Mouse (Mus musculus): ENCODE data around the gene Atp6v0d1. TPM values are rescaled to one million over a fixed set of nuclear protein-coding genes. Genes with fewer than 3 reads are reported as not detected.

Atp6v0d1 gene
- total RNA-seq, 1 experiment: 85.5 TPM

DNA sequence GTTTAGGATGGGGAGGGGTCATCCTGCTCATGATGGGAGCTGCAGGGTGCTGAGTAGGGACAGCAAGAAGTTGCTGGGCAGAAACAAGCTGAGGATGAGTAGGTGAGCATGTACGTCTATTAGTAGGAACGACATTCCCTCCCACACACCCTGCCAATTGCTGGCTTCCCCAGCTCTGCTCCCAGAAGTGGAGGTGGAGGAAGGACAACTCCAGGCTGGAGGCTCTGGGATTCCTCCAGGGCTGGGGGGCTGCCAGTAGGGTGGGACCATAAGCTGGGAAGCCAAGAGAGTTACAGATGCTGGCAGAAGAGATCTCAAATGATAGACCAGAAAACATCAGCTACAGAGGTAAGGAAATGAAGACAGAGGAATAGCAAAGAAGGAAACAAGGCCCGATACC is 29.3 kb downstream of the Atp6v0d1 start:
- Histone ChIP-seq H3K4me3 (ENCODE audit: insufficient read depth in 1 of 2, low read depth in 1 of 2, low read length in 2 of 2, poor library complexity in 1 of 2, severe bottlenecking in 1 of 2) (no peak overlapping the region), H3K27ac (ENCODE audit: insufficient read depth, low read depth, low read length, poor library complexity, severe bottlenecking) (no peak overlapping the region), H3K36me3 (ENCODE audit: control insufficient read depth, insufficient read depth, low read length, poor library complexity, severe bottlenecking) (peaks cover 14% of the 10 kb centered on the region), H3K9ac (ENCODE audit: insufficient read depth, low read depth, low read length, poor library complexity, severe bottlenecking) (no peak overlapping the region), H3K9me3 (ENCODE audit: control insufficient read depth, insufficient read depth, low read depth, low read length) (no peaks in the 10 kb centered on the region), H3K4me1 (ENCODE audit: control insufficient read depth in 2 of 2, insufficient read depth in 2 of 2, low read length in 2 of 2, poor library complexity in 1 of 2) (no peaks in the 10 kb centered on the region)
- in situ Hi-C loops (cut with MboI; ENCODE audit: low sequenced_read_pairs in 2 of 2, unreplicated experiment in 2 of 2): no loop called here
- DNase-seq (ENCODE audit: low read depth, low spot score): no peak
- TF ChIP-seq ZC3H11A (IDR thresholded peaks at IDR 0.05; ENCODE audit: borderline replicate concordance, low read depth, low read length) (no peak), MAFK (IDR thresholded peaks at IDR 0.05; ENCODE audit: insufficient read depth, low read depth, low read length) (no peak), ZNF384 (IDR thresholded peaks at IDR 0.05; ENCODE audit: low read depth, low read length) (no peak), HCFC1 (IDR thresholded peaks at IDR 0.05; ENCODE audit: borderline replicate concordance, insufficient read depth, low read length) (no peak), CHD2 (IDR thresholded peaks at IDR 0.05; ENCODE audit: low read depth, low read length) (no peak)

- in situ Hi-C loops (cut with MboI; ENCODE audit: low sequenced_read_pairs in 2 of 2, unreplicated experiment in 2 of 2): no loop called here
- no peak for TF ChIP-seq ZNF384 (IDR thresholded peaks at IDR 0.05; ENCODE audit: low read depth, low read length)
- no peak for TF ChIP-seq HCFC1 (IDR thresholded peaks at IDR 0.05; ENCODE audit: borderline replicate concordance, insufficient read depth, low read length)
- TF ChIP-seq MAFK (IDR thresholded peaks at IDR 0.05; ENCODE audit: insufficient read depth, low read depth, low read length): no peak
- no peak for TF ChIP-seq CHD2 (IDR thresholded peaks at IDR 0.05; ENCODE audit: low read depth, low read length)
- TF ChIP-seq ZC3H11A (IDR thresholded peaks at IDR 0.05; ENCODE audit: borderline replicate concordance, low read depth, low read length): no peak
- peaks cover 10% of the 10 kb centered on the region for H3K36me3 ChIP-seq (ENCODE audit: control insufficient read depth, insufficient read depth, low read length, poor library complexity, severe bottlenecking)
- H3K4me3 ChIP-seq (ENCODE audit: insufficient read depth in 1 of 2, low read depth in 1 of 2, low read length in 2 of 2, poor library complexity in 1 of 2, severe bottlenecking in 1 of 2): no peak overlapping the region
- no peaks in the 10 kb centered on the region for H3K4me1 ChIP-seq (ENCODE audit: control insufficient read depth in 2 of 2, insufficient read depth in 2 of 2, low read length in 2 of 2, poor library complexity in 1 of 2)
- H3K27ac ChIP-seq (ENCODE audit: insufficient read depth, low read depth, low read length, poor library complexity, severe bottlenecking): no peak overlapping the region
- no peaks in the 10 kb centered on the region for H3K9me3 ChIP-seq (ENCODE audit: control insufficient read depth, insufficient read depth, low read depth, low read length)
- no peak overlapping the region for H3K9ac ChIP-seq (ENCODE audit: insufficient read depth, low read depth, low read length, poor library complexity, severe bottlenecking)
- peak; percentile 51 for DNase-seq (ENCODE audit: low read depth, low spot score)
These were observed 31.9 kb downstream of the Atp6v0d1 start for GRCm38 (mm10) chr8:105533892-105534329.

GRCm38 (mm10) chr8:105533439-105533838 is 32.4 kb downstream of the Atp6v0d1 start:
- DNase-seq (ENCODE audit: low read depth, low spot score): no peak
- Histone ChIP-seq H3K27ac (ENCODE audit: insufficient read depth, low read depth, low read length, poor library complexity, severe bottlenecking) (no peak overlapping the region), H3K4me3 (ENCODE audit: insufficient read depth in 1 of 2, low read depth in 1 of 2, low read length in 2 of 2, poor library complexity in 1 of 2, severe bottlenecking in 1 of 2) (no peak overlapping the region), H3K9me3 (ENCODE audit: control insufficient read depth, insufficient read depth, low read depth, low read length) (no peaks in the 10 kb centered on the region), H3K9ac (ENCODE audit: insufficient read depth, low read depth, low read length, poor library complexity, severe bottlenecking) (no peak overlapping the region), H3K36me3 (ENCODE audit: control insufficient read depth, insufficient read depth, low read length, poor library complexity, severe bottlenecking) (peaks cover 10% of the 10 kb centered on the region), H3K4me1 (ENCODE audit: control insufficient read depth in 2 of 2, insufficient read depth in 2 of 2, low read length in 2 of 2, poor library complexity in 1 of 2) (no peaks in the 10 kb centered on the region)
- in situ Hi-C loops (cut with MboI; ENCODE audit: low sequenced_read_pairs in 2 of 2, unreplicated experiment in 2 of 2): no loop called here
- no peak for TF ChIP-seq ZNF384 (IDR thresholded peaks at IDR 0.05; ENCODE audit: low read depth, low read length)
- no peak for TF ChIP-seq HCFC1 (IDR thresholded peaks at IDR 0.05; ENCODE audit: borderline replicate concordance, insufficient read depth, low read length)
- no peak for TF ChIP-seq CHD2 (IDR thresholded peaks at IDR 0.05; ENCODE audit: low read depth, low read length)
- TF ChIP-seq MAFK (IDR thresholded peaks at IDR 0.05; ENCODE audit: insufficient read depth, low read depth, low read length): no peak
- no peak for TF ChIP-seq ZC3H11A (IDR thresholded peaks at IDR 0.05; ENCODE audit: borderline replicate concordance, low read depth, low read length)

GRCm38 (mm10) chr8:105531774-105532173 is 34.1 kb downstream of the Atp6v0d1 start:
- TF ChIP-seq HCFC1 (IDR thresholded peaks at IDR 0.05; ENCODE audit: borderline replicate concordance, insufficient read depth, low read length): no peak
- TF ChIP-seq ZC3H11A (IDR thresholded peaks at IDR 0.05; ENCODE audit: borderline replicate concordance, low read depth, low read length): no peak
- TF ChIP-seq CHD2 (IDR thresholded peaks at IDR 0.05; ENCODE audit: low read depth, low read length): no peak
- in situ Hi-C loops (cut with MboI; ENCODE audit: low sequenced_read_pairs in 2 of 2, unreplicated experiment in 2 of 2): no loop called here
- no peak overlapping the region for H3K4me3 ChIP-seq (ENCODE audit: insufficient read depth in 1 of 2, low read depth in 1 of 2, low read length in 2 of 2, poor library complexity in 1 of 2, severe bottlenecking in 1 of 2)
- H3K27ac ChIP-seq (ENCODE audit: insufficient read depth, low read depth, low read length, poor library complexity, severe bottlenecking): no peak overlapping the region
- no peak overlapping the region for H3K9ac ChIP-seq (ENCODE audit: insufficient read depth, low read depth, low read length, poor library complexity, severe bottlenecking)
- H3K36me3 ChIP-seq (ENCODE audit: control insufficient read depth, insufficient read depth, low read length, poor library complexity, severe bottlenecking): peaks cover 4% of the 10 kb centered on the region; the same call in 1 of the 2 replicates
- peak; percentile 47 for DNase-seq (ENCODE audit: low read depth, low spot score)
- no peaks in the 10 kb centered on the region for H3K9me3 ChIP-seq (ENCODE audit: control insufficient read depth, insufficient read depth, low read depth, low read length)
- H3K4me1 ChIP-seq (ENCODE audit: control insufficient read depth in 2 of 2, insufficient read depth in 2 of 2, low read length in 2 of 2, poor library complexity in 1 of 2): peaks cover 0 to 5% of the 10 kb centered on the region in 2 experiments; a peak in 1 of 4 replicates

DNA sequence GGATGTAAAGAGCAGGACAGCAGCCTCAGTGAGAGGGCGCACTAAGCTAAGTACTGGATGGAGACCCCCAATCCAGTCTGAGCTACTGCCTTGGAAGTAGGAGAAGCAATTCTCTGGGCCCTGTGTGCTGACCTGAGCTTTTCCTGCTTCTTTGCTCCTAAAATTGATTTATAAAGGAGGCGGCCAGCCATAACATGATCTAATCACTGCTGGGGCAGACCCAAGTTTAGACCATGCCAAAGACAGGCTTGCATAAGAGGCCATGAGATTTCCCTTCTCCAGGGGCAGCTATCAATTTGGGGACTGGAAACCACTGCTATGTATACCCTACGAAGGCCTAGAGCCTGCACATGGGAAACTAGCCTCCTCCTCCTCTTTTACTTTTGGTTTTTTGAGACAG is 36.6 kb downstream of the Atp6v0d1 start:
- H3K36me3 ChIP-seq (ENCODE audit: control insufficient read depth, insufficient read depth, low read length, poor library complexity, severe bottlenecking): peaks cover 9% of the 10 kb centered on the region; the same call in 1 of the 2 replicates
- no peaks in the 10 kb centered on the region for H3K9me3 ChIP-seq (ENCODE audit: control insufficient read depth, insufficient read depth, low read depth, low read length)
- TF ChIP-seq MAFK (IDR thresholded peaks at IDR 0.05; ENCODE audit: insufficient read depth, low read depth, low read length) (no peak), HCFC1 (IDR thresholded peaks at IDR 0.05; ENCODE audit: borderline replicate concordance, insufficient read depth, low read length) (no peak), ZNF384 (IDR thresholded peaks at IDR 0.05; ENCODE audit: low read depth, low read length) (no peak), CHD2 (IDR thresholded peaks at IDR 0.05; ENCODE audit: low read depth, low read length) (no peak), ZC3H11A (IDR thresholded peaks at IDR 0.05; ENCODE audit: borderline replicate concordance, low read depth, low read length) (no peak)
- no peak for DNase-seq (ENCODE audit: low read depth, low spot score)
- no peak overlapping the region for H3K9ac ChIP-seq (ENCODE audit: insufficient read depth, low read depth, low read length, poor library complexity, severe bottlenecking)
- in situ Hi-C loops (cut with MboI; ENCODE audit: low sequenced_read_pairs in 2 of 2, unreplicated experiment in 2 of 2): no loop called here
- no peak overlapping the region for H3K27ac ChIP-seq (ENCODE audit: insufficient read depth, low read depth, low read length, poor library complexity, severe bottlenecking)
- peaks cover 0 to 5% of the 10 kb centered on the region in 2 experiments; a peak in 1 of 4 replicates for H3K4me1 ChIP-seq (ENCODE audit: control insufficient read depth in 2 of 2, insufficient read depth in 2 of 2, low read length in 2 of 2, poor library complexity in 1 of 2)
- no peak overlapping the region for H3K4me3 ChIP-seq (ENCODE audit: insufficient read depth in 1 of 2, low read depth in 1 of 2, low read length in 2 of 2, poor library complexity in 1 of 2, severe bottlenecking in 1 of 2)

All from ES-E14 (cell line).